Mouse (Mus musculus): ENCODE results near the gene Zfp280b. TPM values are rescaled to one million over a fixed set of nuclear protein-coding genes. Genes with fewer than 3 reads are reported as not detected.

The Zfp280b gene
- 10 to 100 TPM; 27.9 to 36.3 TPM for polyA plus RNA-seq (2017; shearing (Covaris generic))

DNA sequence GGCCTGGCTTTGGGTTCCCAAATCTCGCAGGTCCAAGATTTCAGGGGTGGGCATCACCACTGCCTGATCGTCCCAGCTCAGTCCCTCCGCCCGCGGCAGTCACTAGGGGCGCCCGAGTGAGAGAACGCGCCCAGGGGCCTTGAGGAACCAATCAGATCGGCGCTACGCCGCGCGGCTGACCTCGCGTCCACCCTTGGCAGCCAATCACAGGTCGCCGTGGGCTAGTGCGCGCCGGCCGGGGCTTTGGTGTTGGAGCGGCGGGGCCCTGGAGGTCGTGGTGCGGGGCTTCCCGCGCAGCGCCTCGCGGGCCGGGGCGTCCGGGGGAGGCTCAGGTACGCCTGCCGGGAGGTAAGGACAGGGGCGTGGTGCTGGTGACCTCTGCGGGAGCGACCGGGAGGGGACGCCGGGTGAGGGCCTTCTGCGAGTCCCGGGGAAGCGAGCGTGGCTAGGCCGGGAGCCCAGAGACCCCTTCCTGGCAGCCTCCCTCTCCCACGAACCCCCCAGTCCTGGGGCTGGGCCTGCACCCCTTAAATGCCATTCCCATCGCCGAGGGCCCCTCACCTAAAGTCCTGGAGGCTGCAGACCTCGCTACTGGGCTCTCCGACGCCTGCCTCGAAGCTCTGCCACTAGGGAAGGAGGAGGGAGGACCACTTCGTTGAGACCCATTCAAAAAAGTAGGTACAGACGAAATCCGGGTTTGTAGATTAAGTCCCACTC is at the start of gene Zfp280b:
Zfp280b (plus strand) TSS at position 249 of the 717 bp plus-strand sequence.

Other genes starting within 250 kb of the Zfp280b start
- 1 to 10 TPM in 1 of 2 experiments, under 1 TPM in 1; 0.25 to 1.1 TPM for gene Gstt1, start 234.1 kb upstream of the Zfp280b start, polyA plus RNA-seq (2017; shearing (Covaris generic))
- not detected for gene Gstt4, start 210.1 kb upstream of the Zfp280b start, polyA plus RNA-seq (2017; shearing (Covaris generic))
- 10 to 100 TPM; 58.4 to 77.2 TPM for gene Gstt2, start 195.2 kb upstream of the Zfp280b start, polyA plus RNA-seq (2017; shearing (Covaris generic))
- 100 to 1,000 TPM; 507 to 833 TPM for gene Mif, start 172.4 kb upstream of the Zfp280b start, polyA plus RNA-seq (2017; shearing (Covaris generic))
- gene Derl3, start 139.2 kb upstream of the Zfp280b start, polyA plus RNA-seq (2017; shearing (Covaris generic)): 1 to 10 TPM; 2.0 to 6.9 TPM
- gene Smarcb1, start 111.0 kb upstream of the Zfp280b start, polyA plus RNA-seq (2017; shearing (Covaris generic)): 100 to 1,000 TPM in 1 of 2 experiments, 10 to 100 TPM in 1; 96.0 to 119 TPM
- 100 to 1,000 TPM in 1 of 2 experiments, 10 to 100 TPM in 1; 95.9 to 159 TPM for gene Chchd10, start 99.5 kb upstream of the Zfp280b start, polyA plus RNA-seq (2017; shearing (Covaris generic))
- gene Mmp11, start 96.2 kb upstream of the Zfp280b start, polyA plus RNA-seq (2017; shearing (Covaris generic)): 10 to 100 TPM in 1 of 2 experiments, 1 to 10 TPM in 1; 6.7 to 10.7 TPM
- not detected for gene Gm867, start 92.0 kb upstream of the Zfp280b start, polyA plus RNA-seq (2017; shearing (Covaris generic))
- 1 to 10 TPM; 1.1 to 1.7 TPM for gene Vpreb3, start 89.6 kb upstream of the Zfp280b start, polyA plus RNA-seq (2017; shearing (Covaris generic))
- gene Gm5134, start 78.1 kb upstream of the Zfp280b start, polyA plus RNA-seq (2017; shearing (Covaris generic)): 1 to 10 TPM in 1 of 2 experiments, under 1 TPM in 1; 0.65 to 1.2 TPM
- under 1 TPM in 1 of 2 experiments, not detected in 1; 0.14 TPM for gene Slc5a4b, start 78.3 kb downstream of the Zfp280b start, polyA plus RNA-seq (2017; shearing (Covaris generic))
- gene Slc5a4a, start 114.8 kb downstream of the Zfp280b start, polyA plus RNA-seq (2017; shearing (Covaris generic)): under 1 TPM in 1 of 2 experiments, not detected in 1; 0.09 TPM
- 10 to 100 TPM; 10.5 to 13.4 TPM for gene Prmt2, start 205.2 kb downstream of the Zfp280b start, polyA plus RNA-seq (2017; shearing (Covaris generic))
- under 1 TPM in 1 of 2 experiments, not detected in 1; 0.29 TPM for gene S100b, start 221.2 kb downstream of the Zfp280b start, polyA plus RNA-seq (2017; shearing (Covaris generic))

Measured in activated CD4-positive, CD25-positive, alpha-beta regulatory T cell (primary cell).